Mouse (Mus musculus) embryonic facial prominence, embryonic 11.5 days (tissue): ENCODE data around the gene Gcm2. TPM values are rescaled to one million over a fixed set of nuclear protein-coding genes. Genes with fewer than 3 reads are reported as not detected.

Source experiments
- ATAC-seq: fragments of 200-750 bp; cut with Nextera tagmentation; replicated peaks from 2 replicates; pipeline ENCODE4 v1.8.0; 2017; ENCODE audit warnings: low read depth; ENCODE audit not compliant: insufficient number of reproducible peaks, low FRiP score, low TSS enrichment
- DNase-seq: peaks from one replicate; pipeline ENCODE4 v3.0.0-alpha.2; 2015; ENCODE audit warnings: low spot score
- H3K27ac ChIP-seq: fragments of 300-500 bp; sonication (generic); replicated peaks from 2 replicates; pipeline ENCODE4 v1.5.1; 2014; ENCODE audit warnings: mild to moderate bottlenecking, low read depth, low read length, control low read depth
- H3K27me3 ChIP-seq: fragments of 300-500 bp; sonication (generic); 2 replicates; pipeline ENCODE4 v1.6.1; 2014; ENCODE audit warnings: mild to moderate bottlenecking, low read length, moderate library complexity, mixed read lengths; ENCODE audit not compliant: control insufficient read depth, insufficient read depth
- H3K36me3 ChIP-seq: fragments of 300-500 bp; sonication (generic); replicated peaks from 2 replicates; pipeline ENCODE4 v1.6.1; 2014; ENCODE audit warnings: low read depth, mild to moderate bottlenecking, low read length, moderate library complexity, mixed read lengths; ENCODE audit not compliant: control insufficient read depth, insufficient read depth
- H3K4me1 ChIP-seq: fragments of 300-500 bp; sonication (generic); 2 replicates; pipeline ENCODE4 v1.6.1; 2014; ENCODE audit warnings: low read length, mixed read lengths; ENCODE audit not compliant: control insufficient read depth, insufficient read depth
- H3K4me2 ChIP-seq: fragments of 300-500 bp; sonication (generic); 2 replicates; pipeline ENCODE4 v1.6.1; 2014; ENCODE audit warnings: low read depth, mild to moderate bottlenecking, control low read depth, low read length, moderate library complexity
- H3K4me3 ChIP-seq: fragments of 300-500 bp; sonication (generic); 2 replicates; pipeline ENCODE4 v1.5.1; 2014; ENCODE audit warnings: low read depth, low read length, control low read depth
- H3K9ac ChIP-seq: fragments of 300-500 bp; sonication (generic); replicated peaks from 2 replicates; pipeline ENCODE4 v1.6.1; 2014; ENCODE audit warnings: mild to moderate bottlenecking, control low read depth, low read length
- H3K9me3 ChIP-seq: fragments of 300-500 bp; sonication (generic); replicated peaks from 2 replicates; pipeline ENCODE4 v1.6.1; 2016; ENCODE audit warnings: mild to moderate bottlenecking, low read length, inconsistent platforms, mixed read lengths; ENCODE audit not compliant: control insufficient read depth
- WGBS: fragments of 180-500 bp; shearing (Covaris S2); extraction: QIAGEN DNeasy Blood & Tissue Kit; methylation state at CpG from one replicate; pipeline ENCODE4 v1.1.7; 2014; 5-methylcytosine and 5-hydroxymethylcytosine counted together
- polyA plus RNA-seq: library from polyadenylated mRNA; unstranded; fragments of >200 nt; fragmentation: Nextera tagmentation; extraction: Ambion mirVana; gene quantifications from 2 replicates; pipeline ENCODE4 v1.2.1, GENCODE M21; 2014

The Gcm2 gene
- polyA plus RNA-seq, 1 experiment from 2014 or later: not detected

DNA sequence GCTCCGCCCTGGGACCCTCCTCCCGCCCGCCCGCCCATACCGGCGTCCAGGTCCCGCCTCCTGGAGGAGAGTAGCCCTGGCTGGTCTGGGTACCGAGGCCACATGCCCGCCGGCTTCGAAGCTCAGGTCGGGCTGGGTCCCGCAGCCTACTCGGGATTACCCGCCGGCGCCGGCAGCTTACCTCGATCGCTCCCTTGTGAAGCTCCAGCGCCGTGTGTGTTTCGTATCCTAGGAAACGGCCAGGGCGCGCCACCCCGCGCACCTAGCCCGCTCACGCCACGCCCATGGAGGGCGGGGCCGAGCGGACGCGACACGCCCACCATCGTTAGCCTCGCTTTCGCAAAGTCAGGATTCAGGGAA, 31.4 kb downstream of the Gcm2 start, which contains the start of gene Mak:
Gene Mak, minus strand, starts transcription at position 286 of the 360 bp plus-strand sequence.
- peak; percentile 89 for ATAC-seq
- H3K27me3 ChIP-seq: no peaks in the 10 kb centered on the region; the same call in 1 of the 2 replicates

DNA sequence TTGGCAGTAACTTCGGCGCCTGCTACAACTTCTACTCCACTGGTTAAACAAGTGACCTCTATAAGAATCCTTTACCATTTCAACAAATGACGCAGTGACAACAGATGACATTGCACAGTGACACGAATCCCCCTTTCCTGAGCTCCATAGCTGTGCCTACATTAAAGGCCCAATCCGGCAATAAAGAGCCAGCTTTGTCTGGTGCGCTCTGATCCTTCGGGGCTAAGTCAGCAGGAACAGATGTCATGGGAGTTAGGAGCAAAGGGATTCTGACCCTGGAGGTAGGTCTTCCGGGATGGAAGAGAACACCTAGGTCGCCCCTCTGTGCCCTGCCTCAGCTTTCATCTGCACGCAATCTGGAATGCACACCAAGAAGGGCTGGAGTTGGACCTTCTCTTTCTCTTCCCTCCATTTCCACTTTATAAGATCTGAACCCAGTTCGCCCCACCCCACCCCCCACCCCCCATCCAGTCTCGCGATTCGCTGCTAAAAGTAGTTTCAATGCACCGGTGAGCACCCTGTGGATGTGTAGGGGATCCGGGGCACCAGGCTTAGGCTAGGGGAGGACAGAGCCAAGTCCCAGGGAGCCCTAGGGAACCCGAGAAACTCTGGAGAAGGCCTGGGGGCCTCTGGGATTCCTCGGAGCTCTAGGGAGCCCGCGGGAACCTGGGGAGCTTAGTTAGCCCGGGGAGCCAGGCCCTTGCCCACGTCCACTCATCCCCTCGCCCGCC, 32.0 kb downstream of the Gcm2 start:
- no peaks in the 10 kb centered on the region; the same call in 1 of the 2 replicates for H3K27me3 ChIP-seq
- peak overlapping the region; percentile 44 for H3K4me3 ChIP-seq
- WGBS: 7% methylated on average over 24 of the region's 24 CpGs
- no peaks in the 10 kb centered on the region for H3K36me3 ChIP-seq
- H3K4me2 ChIP-seq: peak overlapping the region; percentile 86
- peak overlapping the region; percentile 47; the same call in 1 of the 2 replicates for H3K9ac ChIP-seq
- H3K27ac ChIP-seq: no peak overlapping the region
- ATAC-seq (peak; percentile 61), DNase-seq (no peak)
- no peaks in the 10 kb centered on the region for H3K4me1 ChIP-seq
- no peaks in the 10 kb centered on the region for H3K9me3 ChIP-seq

More for the DNA sequence above, 31.4 kb downstream of the Gcm2 start, which contains the start of gene Mak:
- DNase-seq: peak; percentile 91
- H3K9ac ChIP-seq: peak within 1 kb of the TSS; percentile 47; the same call in 1 of the 2 replicates
- H3K4me2 ChIP-seq: peak within 1 kb of the TSS; percentile 86
- H3K4me3 ChIP-seq: peak within 1 kb of the TSS; percentile 44
- WGBS: under 1% methylated on average over 37 of the region's 40 CpGs
- H3K27ac ChIP-seq: no peak within 1 kb of the TSS
- no peaks in the 10 kb centered on the region for H3K9me3 ChIP-seq
- no peaks in the 10 kb centered on the region for H3K36me3 ChIP-seq
- no peaks in the 10 kb centered on the region for H3K4me1 ChIP-seq

DNA sequence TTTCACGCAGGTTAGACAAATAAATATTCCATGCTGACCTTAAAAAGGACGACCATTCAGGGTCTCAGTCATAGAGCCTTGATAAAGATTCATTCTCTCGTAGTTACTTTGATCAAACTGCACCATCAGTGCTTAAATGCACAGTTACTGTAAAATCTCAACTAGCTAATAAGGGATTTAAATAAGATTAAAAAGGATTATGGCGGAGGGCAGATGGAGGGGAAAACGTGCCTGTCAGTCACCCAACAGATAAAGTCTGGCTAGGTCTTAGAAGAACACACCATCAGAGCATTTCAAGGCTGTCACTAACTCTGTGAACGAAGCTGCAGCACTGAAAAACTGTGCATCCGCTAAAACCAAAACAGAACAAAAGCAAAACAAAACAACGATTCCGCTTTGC, 32.9 kb downstream of the Gcm2 start:
- no peaks in the 10 kb centered on the region for H3K9me3 ChIP-seq
- WGBS: 62% methylated on average over 9 of the region's 9 CpGs
- no peak overlapping the region for H3K27ac ChIP-seq
- no peak overlapping the region for H3K4me2 ChIP-seq
- no peak overlapping the region for H3K4me3 ChIP-seq
- H3K9ac ChIP-seq: no peak overlapping the region
- H3K4me1 ChIP-seq: no peaks in the 10 kb centered on the region
- H3K36me3 ChIP-seq: no peaks in the 10 kb centered on the region
- ATAC-seq (no peak), DNase-seq (no peak)
- H3K27me3 ChIP-seq: no peaks in the 10 kb centered on the region; the same call in 1 of the 2 replicates

DNA sequence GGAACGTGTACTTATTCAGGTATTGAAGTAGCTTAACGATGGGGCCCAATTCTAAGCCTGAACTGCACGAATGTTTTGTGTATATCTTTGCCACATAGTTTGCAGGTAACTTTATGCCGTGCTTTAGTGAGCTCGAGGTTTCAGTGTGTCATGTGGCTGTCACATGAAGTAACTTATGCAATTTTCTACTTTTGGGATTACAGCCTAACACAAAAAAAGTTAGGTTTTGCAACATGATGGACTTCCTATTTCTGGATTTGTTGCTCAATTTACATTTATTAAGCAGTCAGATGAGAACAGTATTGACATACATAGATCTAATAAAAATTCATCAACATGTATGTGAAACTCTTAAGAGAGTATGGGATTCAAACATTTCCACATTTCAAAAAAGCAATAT, 37.0 kb downstream of the Gcm2 start:
- no peak for DNase-seq
- no peaks in the 10 kb centered on the region for H3K4me1 ChIP-seq
- WGBS: 82% methylated on average over 5 of the region's 5 CpGs
- ATAC-seq: no peak
- H3K9ac ChIP-seq: no peak overlapping the region
- no peak overlapping the region for H3K4me3 ChIP-seq
- no peak overlapping the region for H3K4me2 ChIP-seq
- no peaks in the 10 kb centered on the region for H3K36me3 ChIP-seq
- no peaks in the 10 kb centered on the region for H3K9me3 ChIP-seq
- no peak overlapping the region for H3K27ac ChIP-seq
- no peaks in the 10 kb centered on the region for H3K27me3 ChIP-seq

DNA sequence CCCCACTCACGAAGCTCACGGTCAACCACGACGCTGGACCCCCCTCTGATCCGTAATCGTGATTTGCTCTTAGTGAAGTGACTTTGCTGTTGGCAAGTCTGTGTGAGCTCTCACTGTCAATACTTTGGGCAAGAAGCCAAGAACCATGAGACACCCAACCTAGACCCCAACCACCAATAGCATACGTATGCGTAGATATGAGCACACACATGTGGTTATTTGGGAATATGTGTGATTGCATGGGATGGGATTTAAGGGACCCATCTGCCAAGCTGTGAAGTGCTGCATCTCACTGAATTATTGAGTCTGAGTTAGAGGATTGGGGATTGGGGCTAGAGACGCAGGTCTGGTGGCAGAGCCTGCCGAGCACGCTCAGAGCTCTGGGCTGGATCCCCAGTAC, 39.2 kb downstream of the Gcm2 start:
- no peaks in the 10 kb centered on the region for H3K9me3 ChIP-seq
- DNase-seq (no peak), ATAC-seq (no peak)
- no peaks in the 10 kb centered on the region for H3K36me3 ChIP-seq
- 89% methylated on average over 11 of the region's 11 CpGs for WGBS
- H3K27ac ChIP-seq: no peak overlapping the region
- no peaks in the 10 kb centered on the region for H3K4me1 ChIP-seq
- no peak overlapping the region for H3K4me3 ChIP-seq
- H3K27me3 ChIP-seq: no peaks in the 10 kb centered on the region
- no peak overlapping the region for H3K9ac ChIP-seq
- H3K4me2 ChIP-seq: no peak overlapping the region

DNA sequence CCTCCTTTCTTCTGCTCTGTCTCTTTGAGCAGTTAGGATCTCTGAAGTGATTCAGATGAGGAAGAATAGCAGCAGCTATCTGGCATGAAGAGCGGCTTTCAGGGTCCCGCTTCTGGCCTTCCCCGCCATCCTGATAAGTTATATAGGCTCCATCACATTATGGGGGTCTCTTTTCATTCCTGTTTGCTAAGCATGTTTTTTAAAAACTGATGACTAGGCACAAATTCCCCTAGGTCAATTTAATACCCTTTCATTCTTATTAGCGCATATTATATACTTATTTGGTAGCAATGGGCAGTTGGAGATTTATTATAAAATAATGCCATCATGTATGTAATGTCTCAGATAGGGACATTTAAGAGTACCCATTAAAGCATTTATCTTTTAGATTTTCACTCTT, 43.2 kb downstream of the Gcm2 start:
- Histone ChIP-seq H3K36me3 (no peaks in the 10 kb centered on the region), H3K9me3 (no peaks in the 10 kb centered on the region), H3K9ac (no peak overlapping the region), H3K4me2 (no peak overlapping the region), H3K4me3 (no peak overlapping the region), H3K4me1 (no peaks in the 10 kb centered on the region), H3K27ac (no peak overlapping the region), H3K27me3 (no peaks in the 10 kb centered on the region)
- 92% methylated on average over 4 of the region's 4 CpGs for WGBS
- no peak for DNase-seq
- no peak for ATAC-seq

DNA sequence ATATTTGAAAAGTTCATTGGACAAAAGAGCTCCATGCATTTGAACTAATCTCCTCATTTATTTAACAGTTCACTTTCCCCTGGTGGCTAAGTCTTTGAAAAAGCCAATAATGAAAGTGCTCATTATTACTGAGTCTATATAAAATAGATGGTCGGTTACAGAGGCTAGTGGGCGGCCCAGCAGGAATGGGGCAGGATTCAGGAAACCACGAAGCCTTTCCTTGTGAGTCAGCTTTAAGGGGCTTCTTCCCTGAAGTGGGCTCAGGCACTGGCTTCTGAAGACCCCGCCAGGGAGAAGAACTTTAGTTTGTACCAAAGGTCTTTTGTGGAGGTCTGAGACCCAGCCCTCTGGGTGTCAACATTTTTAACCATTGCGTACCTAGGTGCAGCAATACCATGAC, 58.9 kb downstream of the Gcm2 start:
- 69% methylated on average over 5 of the region's 5 CpGs for WGBS
- H3K4me2 ChIP-seq: no peak overlapping the region
- no peaks in the 10 kb centered on the region for H3K9me3 ChIP-seq
- no peaks in the 10 kb centered on the region for H3K36me3 ChIP-seq
- no peak for DNase-seq
- no peaks in the 10 kb centered on the region for H3K27me3 ChIP-seq
- H3K9ac ChIP-seq: no peak overlapping the region
- H3K4me1 ChIP-seq: no peaks in the 10 kb centered on the region
- H3K4me3 ChIP-seq: no peak overlapping the region
- ATAC-seq: no peak
- no peak overlapping the region for H3K27ac ChIP-seq
